ENCODE assay signal across 13 mouse cellular contexts in genomic region chr10:60580666-60581065, GRCm38 (mm10).
"Had no signal": no experiment of that assay in that cellular context is flagged by ENCODE, and none has a peak within 500 bp of the region (broad histone marks: within the 10 kb centered on the region; RNA-seq: fewer than 3 reads in every experiment).

No protein-coding gene starts in this region.

- H3K9ac ChIP-seq: limb, embryonic 15.5 days; liver, embryonic 12.5 days; lung, embryonic 15.5 days; midbrain, embryonic 12.5 days; neural tube, embryonic 13.5 days had no signal

- H3K27me3 ChIP-seq: limb, embryonic 15.5 days; liver, embryonic 12.5 days; lung, embryonic 15.5 days had no signal

- H3K27ac ChIP-seq: kidney, postnatal 0 days; limb, embryonic 15.5 days; liver, embryonic 12.5 days; lung, embryonic 15.5 days; midbrain, embryonic 12.5 days; neural tube, embryonic 13.5 days had no signal

- ATAC-seq: liver, embryonic 12.5 days; midbrain, embryonic 16.5 days had no signal

- H3K4me3 ChIP-seq: limb, embryonic 15.5 days; liver, embryonic 12.5 days; lung, embryonic 15.5 days; midbrain, embryonic 12.5 days; neural tube, embryonic 13.5 days had no signal

- H3K4me2 ChIP-seq: limb, embryonic 15.5 days; liver, embryonic 12.5 days; lung, embryonic 15.5 days; midbrain, embryonic 12.5 days; neural tube, embryonic 13.5 days had no signal

- H3K9me3 ChIP-seq: limb, embryonic 15.5 days; liver, embryonic 12.5 days; lung, embryonic 15.5 days; midbrain, embryonic 12.5 days; neural tube, embryonic 13.5 days had no signal

- DNase-seq: layer of hippocampus, adult 9-11 months; layer of hippocampus, postnatal 36 days; right cerebral cortex, postnatal 4 days; spleen, adult 18-20 months; thymus, adult 18-20 months; thymus, postnatal 25 days had no signal

- H3K36me3 ChIP-seq: limb, embryonic 15.5 days; liver, embryonic 12.5 days; lung, embryonic 15.5 days; midbrain, embryonic 12.5 days; neural tube, embryonic 13.5 days had no signal
